Mouse (Mus musculus) liver, postnatal 0 days (tissue): Measurements from ENCODE around the gene Rnf7. TPM values are rescaled to one million over a fixed set of nuclear protein-coding genes. Genes with fewer than 3 reads are reported as not detected.

Experiments used
- ATAC-seq: fragments of 200-750 bp; cut with Nextera tagmentation; 2 replicates; pipeline ENCODE4 v1.8.0; 2017; ENCODE audit warnings: mild to moderate bottlenecking, moderate library complexity
- DNase-seq: peaks from one replicate; pipeline ENCODE4 v3.0.0-alpha.2; 2016
- H3K27ac ChIP-seq: fragments of 300-500 bp; sonication (generic); 2 replicates; pipeline ENCODE4 v1.5.1; 2014; ENCODE audit warnings: antibody characterized with exemption, moderate library complexity, mild to moderate bottlenecking, low read depth
- H3K27me3 ChIP-seq: fragments of 300-500 bp; sonication (generic); 2 replicates; pipeline ENCODE4 v1.6.1; 2014; ENCODE audit warnings: low read length, control low read depth, mixed read lengths; ENCODE audit not compliant: insufficient read depth
- H3K36me3 ChIP-seq: fragments of 300-500 bp; sonication (generic); replicated peaks from 2 replicates; pipeline ENCODE4 v1.6.1; 2014; ENCODE audit warnings: mild to moderate bottlenecking, control low read depth, low read length, moderate library complexity, mixed read lengths; ENCODE audit not compliant: insufficient read depth
- H3K4me1 ChIP-seq: fragments of 300-500 bp; sonication (generic); 2 replicates; pipeline ENCODE4 v1.6.1; 2014; ENCODE audit warnings: antibody characterized with exemption, mild to moderate bottlenecking, control low read depth; ENCODE audit not compliant: insufficient read depth
- H3K4me2 ChIP-seq: fragments of 300-500 bp; sonication (generic); 2 replicates; pipeline ENCODE4 v1.6.1; 2014; ENCODE audit warnings: low read depth, mild to moderate bottlenecking, low read length, moderate library complexity, mixed read lengths
- H3K4me3 ChIP-seq: fragments of 300-500 bp; sonication (generic); 2 replicates; pipeline ENCODE4 v1.5.1; 2014; ENCODE audit warnings: low read depth, low read length
- H3K9ac ChIP-seq: fragments of 300-500 bp; sonication (generic); replicated peaks from 2 replicates; pipeline ENCODE4 v1.6.1; 2014; ENCODE audit warnings: mild to moderate bottlenecking, moderate library complexity
- H3K9me3 ChIP-seq: fragments of 300-500 bp; sonication (generic); 2 replicates; pipeline ENCODE4 v1.6.1; 2016; ENCODE audit warnings: mild to moderate bottlenecking, control low read depth, low read length, mixed read lengths
- CTCF ChIP-seq: sonication (generic); IDR thresholded peaks from 2 replicates; pipeline ENCODE4 v1.5.1; 2016; ENCODE audit warnings: antibody characterized with exemption, low read depth
- EP300 ChIP-seq: IDR thresholded peaks from 2 replicates; pipeline ENCODE4 v1.6.1; 2016; ENCODE audit warnings: antibody characterized with exemption, low read depth, mild to moderate bottlenecking
- WGBS: fragments of 180-500 bp; shearing (Covaris S2); extraction: QIAGEN DNeasy Blood & Tissue Kit; methylation state at CpG from one replicate; pipeline ENCODE4 v1.1.7; 2014; ENCODE audit not compliant: insufficient replicate concordance; 5-methylcytosine and 5-hydroxymethylcytosine counted together
- polyA plus RNA-seq: library from polyadenylated mRNA; unstranded; fragments of >200 nt; fragmentation: Nextera tagmentation; extraction: Ambion mirVana; gene quantifications from 2 replicates; pipeline ENCODE4 v1.2.1, GENCODE M21; 2015

Gene Rnf7
- polyA plus RNA-seq, 1 experiment from 2014 or later, result 58.6 TPM

GRCm38 (mm10) chr9:96445351-96445750 lies 33.1 kb downstream of the Rnf7 start:
- Histone ChIP-seq H3K36me3 (no peaks in the 10 kb centered on the region), H3K9ac (no peak overlapping the region), H3K27me3 (peaks cover 38% of the 10 kb centered on the region), H3K4me1 (0 out of 2 replicates have a peak, but pooled peaks cover 4% of the 10 kb centered on the region), H3K4me2 (no peak overlapping the region), H3K4me3 (no peak overlapping the region), H3K9me3 (no peaks in the 10 kb centered on the region), H3K27ac (no peak overlapping the region)
- no peak for DNase-seq
- WGBS, result 64% methylated on average over 4 of the region's 4 CpGs
- ATAC-seq, result no peak
- no peak for TF ChIP-seq CTCF
- no peak for TF ChIP-seq EP300

GRCm38 (mm10) chr9:96442081-96442480 lies 36.4 kb downstream of the Rnf7 start:
- WGBS, result 22% methylated on average over 10 of the region's 10 CpGs
- no peak for TF ChIP-seq CTCF
- TF ChIP-seq EP300, result no peak
- ATAC-seq, result no peak
- Histone ChIP-seq H3K4me3 (no peak overlapping the region), H3K4me1 (peaks cover 21% of the 10 kb centered on the region), H3K36me3 (no peaks in the 10 kb centered on the region), H3K27me3 (peaks cover 48% of the 10 kb centered on the region), H3K9ac (no peak overlapping the region), H3K4me2 (no peak overlapping the region), H3K27ac (no peak overlapping the region), H3K9me3 (no peaks in the 10 kb centered on the region)
- DNase-seq, result peak; percentile 34

- TF ChIP-seq EP300 (no peak), CTCF (no peak)
- Histone ChIP-seq H3K4me2 (peak overlapping the region; percentile 75), H3K27me3 (peaks cover 59% of the 10 kb centered on the region), H3K9me3 (no peaks in the 10 kb centered on the region), H3K4me3 (peak overlapping the region; percentile 42), H3K36me3 (no peaks in the 10 kb centered on the region), H3K4me1 (peaks cover 21% of the 10 kb centered on the region), H3K27ac (peak overlapping the region; percentile 89), H3K9ac (peak overlapping the region; percentile 62)
- ATAC-seq, result peak; percentile 35
- 2% methylated on average over 8 of the region's 8 CpGs for WGBS
- DNase-seq, result peak; percentile 32
Observed at GRCm38 (mm10) chr9:96438334-96438871, 40.1 kb downstream of the Rnf7 start.

DNA sequence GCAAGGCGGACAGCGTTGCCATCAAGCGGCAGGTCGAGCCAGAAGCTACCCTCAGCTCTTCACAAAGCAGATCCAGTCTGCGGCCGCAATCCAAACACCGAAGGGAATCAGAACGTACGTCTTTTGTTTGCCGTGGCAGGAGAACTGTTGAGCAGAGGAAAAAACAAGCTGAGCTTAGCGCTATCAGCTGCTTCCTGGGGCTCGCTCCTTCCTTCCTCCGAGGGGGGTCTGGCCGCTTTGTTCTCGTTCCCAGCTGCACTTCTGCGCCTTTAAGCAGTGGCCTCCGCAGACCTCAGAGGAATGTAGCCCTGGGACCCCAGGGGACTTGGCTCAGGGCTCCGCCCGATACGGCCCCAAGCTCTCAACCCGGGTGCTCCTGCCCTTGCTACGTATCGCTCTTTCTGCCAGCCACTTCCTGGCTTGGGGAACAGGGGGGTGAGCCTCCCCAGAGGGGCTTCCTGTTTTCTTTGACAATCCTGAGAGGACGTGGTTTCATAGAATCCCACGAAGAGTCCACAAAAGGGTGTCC lies 40.6 kb downstream of the Rnf7 start:
- peaks cover 56% of the 10 kb centered on the region for H3K27me3 ChIP-seq
- peak overlapping the region; percentile 75 for H3K4me2 ChIP-seq
- H3K27ac ChIP-seq, result peak overlapping the region; percentile 89
- no peaks in the 10 kb centered on the region for H3K36me3 ChIP-seq
- DNase-seq, result peak; percentile 63
- WGBS, result under 1% methylated on average over 25 of the region's 25 CpGs
- H3K4me3 ChIP-seq, result peak overlapping the region; percentile 42
- H3K4me1 ChIP-seq, result peaks cover 21% of the 10 kb centered on the region
- peak; percentile 77 for ATAC-seq
- no peaks in the 10 kb centered on the region for H3K9me3 ChIP-seq
- TF ChIP-seq EP300 (peak; percentile 10; the same call in 1 of the 2 replicates), CTCF (0 out of 2 replicates have a peak, but pooled peaks have one; percentile 15)
- H3K9ac ChIP-seq, result peak overlapping the region; percentile 62

DNA sequence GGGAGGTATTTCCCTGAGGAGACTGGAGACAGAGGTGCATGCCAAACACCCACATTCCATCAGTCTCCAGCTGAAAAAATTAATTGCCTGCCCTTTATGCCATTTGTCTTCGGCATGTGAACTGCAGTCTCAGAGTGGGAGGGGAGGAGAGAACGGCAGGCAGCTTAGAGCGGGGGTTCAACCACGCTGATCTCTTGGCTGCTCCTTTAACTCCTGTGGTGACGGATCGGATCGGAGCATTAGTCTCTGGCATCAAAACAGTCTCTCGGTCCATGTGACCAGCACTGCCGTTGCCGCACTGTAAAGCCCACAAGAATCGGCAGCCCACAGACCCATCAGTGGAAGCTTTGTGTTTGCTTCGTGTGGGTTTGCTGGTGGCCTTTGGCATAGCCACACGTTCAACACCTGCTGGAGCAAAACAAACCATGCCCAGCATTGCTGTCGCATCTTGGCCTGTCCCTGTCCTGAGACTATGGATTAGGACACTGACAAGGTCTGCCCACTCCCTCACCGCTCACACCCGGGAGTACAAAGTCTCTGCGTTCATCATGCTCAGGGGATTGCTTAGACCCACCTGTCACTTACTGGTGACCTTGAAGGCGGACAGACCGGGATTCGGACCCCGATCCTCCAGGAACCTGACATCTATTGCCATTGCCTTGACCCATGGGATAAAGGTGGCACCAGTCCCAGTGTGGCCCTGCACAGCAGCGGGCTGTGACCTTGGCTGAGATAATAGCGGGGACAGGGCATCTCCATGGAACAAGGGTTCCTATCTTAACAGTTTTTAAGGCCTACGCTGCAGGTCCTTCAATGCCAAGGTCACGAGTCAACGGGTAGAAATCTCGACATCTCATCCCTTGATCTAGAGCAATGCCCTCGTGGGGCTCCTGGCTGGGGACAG lies 41.3 kb downstream of the Rnf7 start:
- Histone ChIP-seq H3K36me3 (no peaks in the 10 kb centered on the region), H3K27me3 (peaks cover 60% of the 10 kb centered on the region), H3K9ac (peak overlapping the region; percentile 62), H3K27ac (peak overlapping the region; percentile 89), H3K4me3 (peak overlapping the region; percentile 42), H3K9me3 (no peaks in the 10 kb centered on the region), H3K4me1 (peaks cover 21% of the 10 kb centered on the region), H3K4me2 (peak overlapping the region; percentile 75)
- TF ChIP-seq EP300, result no peak
- no peak; the same call in 1 of the 2 replicates for TF ChIP-seq CTCF
- 24% methylated on average over 28 of the region's 28 CpGs for WGBS
- ATAC-seq (no peak), DNase-seq (no peak)

GRCm38 (mm10) chr9:96432575-96432974 lies 45.9 kb downstream of the Rnf7 start:
- Histone ChIP-seq H3K9me3 (no peaks in the 10 kb centered on the region), H3K4me3 (no peak overlapping the region), H3K27me3 (peaks cover 50% of the 10 kb centered on the region), H3K27ac (no peak overlapping the region), H3K4me1 (peaks cover 9% of the 10 kb centered on the region), H3K36me3 (no peaks in the 10 kb centered on the region), H3K9ac (no peak overlapping the region), H3K4me2 (no peak overlapping the region)
- ATAC-seq (no peak), DNase-seq (no peak)
- 80% methylated on average over 3 of the region's 3 CpGs for WGBS
- TF ChIP-seq EP300 (no peak), CTCF (no peak)
